Mouse (Mus musculus): Measurements from ENCODE around the gene Rnf145. TPM values are rescaled to one million over a fixed set of nuclear protein-coding genes. Genes with fewer than 3 reads are reported as not detected.

The Rnf145 gene
- polyA plus RNA-seq, 1 experiment from 2014 or later: 127 TPM

DNA sequence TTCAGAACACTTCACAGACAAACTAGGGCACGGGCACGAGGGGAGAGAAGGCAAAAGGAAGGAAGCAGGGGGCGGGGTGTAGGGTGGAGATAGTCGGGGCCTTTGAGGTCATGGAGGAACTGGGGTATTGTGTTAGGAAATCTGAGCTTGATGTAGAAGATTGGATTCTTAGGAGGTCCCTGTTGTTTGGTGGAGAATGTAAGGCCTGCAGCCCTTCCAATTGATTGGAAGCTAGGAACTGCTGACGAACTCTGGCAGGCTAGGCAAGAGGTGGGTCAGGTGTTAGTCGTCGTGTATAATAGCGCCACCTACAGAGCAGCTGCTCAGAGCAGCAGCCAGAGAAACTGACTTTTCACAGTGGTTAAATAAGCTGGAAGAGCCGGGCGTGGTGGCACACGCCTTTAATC, 62.5 kb downstream of the Rnf145 start:
- H3K9me3 ChIP-seq: no peaks in the 10 kb centered on the region
- no peak for ATAC-seq
- no peaks in the 10 kb centered on the region for H3K27me3 ChIP-seq
- H3K36me3 ChIP-seq: no peaks in the 10 kb centered on the region
- no peak overlapping the region for H3K27ac ChIP-seq
- H3K9ac ChIP-seq (replicated peaks): no peak overlapping the region
- H3K4me2 ChIP-seq (replicated peaks): no peak overlapping the region
- WGBS: 37% methylated on average over 11 of the region's 11 CpGs
- H3K4me1 ChIP-seq (replicated peaks): no peaks in the 10 kb centered on the region
- H3K4me3 ChIP-seq (replicated peaks): no peak overlapping the region

DNA sequence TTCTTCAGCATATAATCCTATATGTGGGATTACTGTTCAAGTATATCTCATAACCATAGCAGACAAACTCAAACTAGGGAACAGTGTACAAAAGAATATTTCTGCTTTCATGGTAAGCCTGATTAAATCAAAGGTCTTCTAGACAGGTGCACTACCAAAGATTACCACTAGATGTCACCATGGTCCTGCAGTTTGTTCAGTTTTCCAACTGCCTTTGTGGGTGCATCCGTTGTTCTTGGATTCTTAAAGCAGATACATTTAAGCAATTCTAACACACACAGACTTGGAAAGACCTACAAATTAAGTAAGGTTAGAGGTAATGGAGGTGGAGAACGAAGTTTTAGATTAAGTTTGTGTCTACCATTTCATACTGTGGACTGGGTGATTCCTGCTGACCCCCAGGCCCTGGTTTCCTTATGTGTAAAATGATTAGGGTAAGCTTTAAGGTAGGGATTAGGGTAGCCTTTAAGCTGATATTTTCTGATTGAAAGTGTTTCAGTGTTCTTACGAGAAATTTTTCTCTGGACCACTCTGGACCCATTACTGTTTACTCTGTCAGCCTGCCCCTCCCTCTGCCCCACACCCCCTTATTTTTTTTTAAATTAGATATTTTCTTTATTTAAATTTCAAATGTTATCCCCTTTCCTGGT, 67.4 kb downstream of the Rnf145 start:
- no peak overlapping the region for H3K4me2 ChIP-seq (replicated peaks)
- peak; percentile 87 for ATAC-seq
- H3K27ac ChIP-seq: no peak overlapping the region
- no peaks in the 10 kb centered on the region for H3K27me3 ChIP-seq
- H3K36me3 ChIP-seq: no peaks in the 10 kb centered on the region
- 9% methylated on average over 3 of the region's 3 CpGs for WGBS
- H3K9me3 ChIP-seq: no peaks in the 10 kb centered on the region
- no peak overlapping the region for H3K9ac ChIP-seq (replicated peaks)
- H3K4me3 ChIP-seq (replicated peaks): no peak overlapping the region
- H3K4me1 ChIP-seq (replicated peaks): no peaks in the 10 kb centered on the region

- H3K36me3 ChIP-seq: no peaks in the 10 kb centered on the region
- no peaks in the 10 kb centered on the region for H3K9me3 ChIP-seq
- H3K27ac ChIP-seq: no peak overlapping the region
- ATAC-seq: no peak
- H3K4me3 ChIP-seq (replicated peaks): no peak overlapping the region
- H3K27me3 ChIP-seq: no peaks in the 10 kb centered on the region
- no peak overlapping the region for H3K4me2 ChIP-seq (replicated peaks)
- no peak overlapping the region for H3K9ac ChIP-seq (replicated peaks)
- H3K4me1 ChIP-seq (replicated peaks): no peaks in the 10 kb centered on the region
- WGBS: 93% methylated on average over 6 of the region's 6 CpGs
These were observed 74.3 kb downstream of the Rnf145 start for GRCm38 (mm10) chr11:44593016-44593415.

GRCm38 (mm10) chr11:44594768-44595167, 76.0 kb downstream of the Rnf145 start:
- H3K9me3 ChIP-seq: no peaks in the 10 kb centered on the region
- no peak overlapping the region for H3K4me3 ChIP-seq (replicated peaks)
- H3K36me3 ChIP-seq: no peaks in the 10 kb centered on the region
- no peak overlapping the region for H3K4me2 ChIP-seq (replicated peaks)
- H3K27ac ChIP-seq: no peak overlapping the region
- 88% methylated on average over 3 of the region's 3 CpGs for WGBS
- no peaks in the 10 kb centered on the region for H3K4me1 ChIP-seq (replicated peaks)
- no peaks in the 10 kb centered on the region for H3K27me3 ChIP-seq
- no peak for ATAC-seq
- no peak overlapping the region for H3K9ac ChIP-seq (replicated peaks)

- H3K27me3 ChIP-seq: peaks cover 10% of the 10 kb centered on the region
- H3K4me1 ChIP-seq (replicated peaks): peaks cover 9% of the 10 kb centered on the region
- H3K4me2 ChIP-seq (replicated peaks): no peak overlapping the region
- no peak for ATAC-seq
- H3K4me3 ChIP-seq (replicated peaks): no peak overlapping the region
- WGBS: 86% methylated on average over 8 of the region's 8 CpGs
- no peak overlapping the region for H3K27ac ChIP-seq
- H3K9me3 ChIP-seq: no peaks in the 10 kb centered on the region
- H3K36me3 ChIP-seq: no peaks in the 10 kb centered on the region
- H3K9ac ChIP-seq (replicated peaks): no peak overlapping the region
These were observed 88.1 kb downstream of the Rnf145 start for GRCm38 (mm10) chr11:44606881-44607280.

- H3K9ac ChIP-seq (replicated peaks): no peak overlapping the region
- H3K4me2 ChIP-seq (replicated peaks): no peak overlapping the region
- H3K36me3 ChIP-seq: no peaks in the 10 kb centered on the region
- H3K27me3 ChIP-seq: peaks cover 28% of the 10 kb centered on the region
- H3K4me3 ChIP-seq (replicated peaks): no peak overlapping the region
- no peak for ATAC-seq
- peaks cover 26% of the 10 kb centered on the region for H3K4me1 ChIP-seq (replicated peaks)
- H3K27ac ChIP-seq: no peak overlapping the region
- H3K9me3 ChIP-seq: no peaks in the 10 kb centered on the region
- WGBS: 85% methylated on average over 11 of the region's 11 CpGs
These were observed 89.9 kb downstream of the Rnf145 start for GRCm38 (mm10) chr11:44608646-44609045.

- H3K4me2 ChIP-seq (replicated peaks): peak overlapping the region; percentile 89
- peaks cover 50% of the 10 kb centered on the region for H3K27me3 ChIP-seq
- H3K9ac ChIP-seq (replicated peaks): peak overlapping the region; percentile 72
- H3K36me3 ChIP-seq: no peaks in the 10 kb centered on the region
- peaks cover 30% of the 10 kb centered on the region for H3K4me1 ChIP-seq (replicated peaks)
- peak; percentile 89 for ATAC-seq
- H3K9me3 ChIP-seq: no peaks in the 10 kb centered on the region
- peak overlapping the region; percentile 45 for H3K4me3 ChIP-seq (replicated peaks)
- WGBS: under 1% methylated on average over 45 of the region's 45 CpGs
- H3K27ac ChIP-seq: peak overlapping the region; percentile 76
These were observed 92.4 kb downstream of the Rnf145 start for GRCm38 (mm10) chr11:44610971-44611781.

DNA sequence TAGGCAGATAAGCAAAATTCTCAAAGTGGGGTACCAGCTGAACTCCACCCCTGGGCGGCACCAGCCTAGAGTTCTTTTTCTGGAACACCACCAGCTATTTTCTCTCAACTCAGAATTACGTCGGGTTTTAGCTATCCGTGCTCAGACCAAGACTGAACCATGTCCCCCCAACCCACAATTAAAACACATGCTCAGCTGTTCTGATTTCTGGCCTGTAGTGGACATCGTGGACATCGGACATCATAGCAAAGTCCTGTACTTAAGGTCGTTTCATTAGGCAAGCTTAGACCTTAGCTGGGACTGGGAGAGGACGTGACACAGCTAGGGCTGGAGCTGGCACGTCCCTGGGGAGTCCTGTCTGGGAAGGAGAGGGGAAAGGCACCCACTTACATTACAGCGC, 93.4 kb downstream of the Rnf145 start:
- peaks cover 56% of the 10 kb centered on the region for H3K27me3 ChIP-seq

DNA sequence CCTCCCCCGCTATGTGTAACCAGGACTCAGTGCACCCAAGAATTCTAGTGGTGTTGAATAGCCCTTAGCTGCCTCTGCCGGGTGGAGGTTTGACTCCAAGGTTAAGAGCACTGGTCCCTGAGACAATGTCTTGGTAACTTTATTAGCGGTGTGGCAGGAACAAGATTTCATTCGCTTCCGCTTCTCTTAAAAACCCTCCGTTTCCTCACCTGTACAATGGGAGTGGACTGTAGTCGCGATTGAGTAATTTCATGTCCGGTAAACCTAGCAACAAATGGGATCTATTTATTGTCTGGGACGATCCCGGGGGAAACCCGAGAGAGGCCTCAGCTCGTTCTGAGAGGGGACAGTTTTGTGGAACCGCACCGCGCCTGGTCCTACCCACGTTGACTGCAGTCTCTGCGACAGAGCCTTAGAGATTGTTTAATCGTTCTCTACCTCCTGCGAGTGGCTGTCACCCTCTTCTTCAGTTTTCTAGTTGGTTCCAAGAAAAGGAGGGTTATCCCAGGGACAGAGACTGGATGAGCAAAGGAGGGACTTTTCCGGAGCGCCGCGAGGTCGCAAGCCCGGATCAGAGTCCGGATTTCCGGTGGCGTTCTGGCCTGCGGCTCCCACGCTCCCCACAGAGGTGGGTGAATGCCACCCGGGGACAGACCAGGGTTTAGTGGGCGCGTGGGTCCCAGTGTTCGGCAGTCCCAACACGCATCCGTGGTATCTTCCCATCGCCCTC, 94.1 kb downstream of the Rnf145 start:
- WGBS: 2% methylated on average over 38 of the region's 38 CpGs
- H3K9me3 ChIP-seq: no peaks in the 10 kb centered on the region
- no peaks in the 10 kb centered on the region for H3K36me3 ChIP-seq
- H3K27ac ChIP-seq: no peak overlapping the region
- peak overlapping the region; percentile 67 for H3K9ac ChIP-seq (replicated peaks)
- H3K4me1 ChIP-seq (replicated peaks): peaks cover 37% of the 10 kb centered on the region
- no peak for ATAC-seq
- H3K27me3 ChIP-seq: peaks cover 56% of the 10 kb centered on the region
- H3K4me3 ChIP-seq (replicated peaks): peak overlapping the region; percentile 38
- H3K4me2 ChIP-seq (replicated peaks): peak overlapping the region; percentile 67

More for the DNA sequence above, 93.4 kb downstream of the Rnf145 start:
- Histone ChIP-seq H3K9me3 (no peaks in the 10 kb centered on the region), H3K4me3 (replicated peaks) (peak overlapping the region; percentile 38; the same call in 1 of the 2 replicates), H3K9ac (replicated peaks) (0 out of 2 replicates have a peak overlapping the region, but pooled peaks have one; percentile 67), H3K4me1 (replicated peaks) (peaks cover 37% of the 10 kb centered on the region), H3K36me3 (no peaks in the 10 kb centered on the region), H3K27ac (no peak overlapping the region), H3K4me2 (replicated peaks) (peak overlapping the region; percentile 89)
- no peak for ATAC-seq
- 5% methylated on average over 10 of the region's 10 CpGs for WGBS

GRCm38 (mm10) chr11:44613411-44614180, 94.8 kb downstream of the Rnf145 start:
- no peaks in the 10 kb centered on the region for H3K36me3 ChIP-seq
- H3K27ac ChIP-seq: no peak overlapping the region
- no peak for ATAC-seq
- 6% methylated on average over 14 of the region's 14 CpGs for WGBS
- H3K4me1 ChIP-seq (replicated peaks): peaks cover 37% of the 10 kb centered on the region
- peaks cover 55% of the 10 kb centered on the region for H3K27me3 ChIP-seq
- H3K4me2 ChIP-seq (replicated peaks): peak overlapping the region; percentile 67
- H3K9ac ChIP-seq (replicated peaks): peak overlapping the region; percentile 67
- no peaks in the 10 kb centered on the region for H3K9me3 ChIP-seq
- H3K4me3 ChIP-seq (replicated peaks): peak overlapping the region; percentile 38
